Mouse (Mus musculus): ENCODE measurements around the gene Uba2. TPM values are rescaled to one million over a fixed set of nuclear protein-coding genes. Genes with fewer than 3 reads are reported as not detected.
"Not testable (repeated sequence)": the region's sequence is repeated elsewhere in the genome, so short reads cannot be mapped to it uniquely, and the experiment has no call there.

The Uba2 gene
- total RNA-seq, 1 experiment: 298 TPM

GRCm38 (mm10) chr7:34214644-34215043 lies 45.2 kb upstream of the Uba2 start:
- Histone ChIP-seq H3K27ac (ENCODE audit: insufficient read depth, low read depth, low read length, poor library complexity, severe bottlenecking) (no peak overlapping the region), H3K4me1 (ENCODE audit: control insufficient read depth in 2 of 2, insufficient read depth in 2 of 2, low read length in 2 of 2, poor library complexity in 1 of 2) (peaks cover 0 to 3% of the 10 kb centered on the region in 2 experiments; a peak in 1 of 4 replicates), H3K9ac (ENCODE audit: insufficient read depth, low read depth, low read length, poor library complexity, severe bottlenecking) (no peak overlapping the region), H3K4me3 (ENCODE audit: insufficient read depth in 1 of 2, low read depth in 1 of 2, low read length in 2 of 2, poor library complexity in 1 of 2, severe bottlenecking in 1 of 2) (no peak overlapping the region), H3K36me3 (ENCODE audit: control insufficient read depth, insufficient read depth, low read length, poor library complexity, severe bottlenecking) (peaks cover 91% of the 10 kb centered on the region), H3K9me3 (ENCODE audit: control insufficient read depth, insufficient read depth, low read depth, low read length) (no peaks in the 10 kb centered on the region)
- no peak for DNase-seq (ENCODE audit: low read depth, low spot score)
- TF ChIP-seq MAFK (IDR thresholded peaks at IDR 0.05; ENCODE audit: insufficient read depth, low read depth, low read length) (no peak), ZC3H11A (IDR thresholded peaks at IDR 0.05; ENCODE audit: borderline replicate concordance, low read depth, low read length) (no peak), ZNF384 (IDR thresholded peaks at IDR 0.05; ENCODE audit: low read depth, low read length) (no peak), CHD2 (IDR thresholded peaks at IDR 0.05; ENCODE audit: low read depth, low read length) (no peak)
- in situ Hi-C loops (cut with MboI; ENCODE audit: low sequenced_read_pairs in 2 of 2, unreplicated experiment in 2 of 2): loop anchor here (5.0 to 10.0 kb wide), 2 partner anchors 57 to 60 kb away; no protein-coding TSS in a partner anchor

GRCm38 (mm10) chr7:34213281-34213680 lies 43.9 kb upstream of the Uba2 start:
- TF ChIP-seq ZC3H11A (IDR thresholded peaks at IDR 0.05; ENCODE audit: borderline replicate concordance, low read depth, low read length): no peak
- no peak overlapping the region for H3K4me3 ChIP-seq (ENCODE audit: insufficient read depth in 1 of 2, low read depth in 1 of 2, low read length in 2 of 2, poor library complexity in 1 of 2, severe bottlenecking in 1 of 2)
- no peaks in the 10 kb centered on the region for H3K4me1 ChIP-seq (ENCODE audit: control insufficient read depth in 2 of 2, insufficient read depth in 2 of 2, low read length in 2 of 2, poor library complexity in 1 of 2)
- no peak overlapping the region for H3K9ac ChIP-seq (ENCODE audit: insufficient read depth, low read depth, low read length, poor library complexity, severe bottlenecking)
- in situ Hi-C loops (cut with MboI; ENCODE audit: low sequenced_read_pairs in 2 of 2, unreplicated experiment in 2 of 2): loop anchor here (5.0 to 10.0 kb wide), 2 partner anchors 56 to 58 kb away; no protein-coding TSS in a partner anchor
- H3K36me3 ChIP-seq (ENCODE audit: control insufficient read depth, insufficient read depth, low read length, poor library complexity, severe bottlenecking): peaks cover 92% of the 10 kb centered on the region
- H3K27ac ChIP-seq (ENCODE audit: insufficient read depth, low read depth, low read length, poor library complexity, severe bottlenecking): no peak overlapping the region
- H3K9me3 ChIP-seq (ENCODE audit: control insufficient read depth, insufficient read depth, low read depth, low read length): no peaks in the 10 kb centered on the region
- no peak for DNase-seq (ENCODE audit: low read depth, low spot score)

- TF ChIP-seq ZC3H11A (IDR thresholded peaks at IDR 0.05; ENCODE audit: borderline replicate concordance, low read depth, low read length) (no peak), MAFK (IDR thresholded peaks at IDR 0.05; ENCODE audit: insufficient read depth, low read depth, low read length) (no peak), HCFC1 (IDR thresholded peaks at IDR 0.05; ENCODE audit: borderline replicate concordance, insufficient read depth, low read length) (no peak), CHD2 (IDR thresholded peaks at IDR 0.05; ENCODE audit: low read depth, low read length) (no peak), ZNF384 (IDR thresholded peaks at IDR 0.05; ENCODE audit: low read depth, low read length) (no peak)
- Histone ChIP-seq H3K4me3 (ENCODE audit: insufficient read depth in 1 of 2, low read depth in 1 of 2, low read length in 2 of 2, poor library complexity in 1 of 2, severe bottlenecking in 1 of 2) (no peak overlapping the region), H3K9me3 (ENCODE audit: control insufficient read depth, insufficient read depth, low read depth, low read length) (no peaks in the 10 kb centered on the region), H3K27ac (ENCODE audit: insufficient read depth, low read depth, low read length, poor library complexity, severe bottlenecking) (no peak overlapping the region), H3K4me1 (ENCODE audit: control insufficient read depth in 2 of 2, insufficient read depth in 2 of 2, low read length in 2 of 2, poor library complexity in 1 of 2) (no peaks in the 10 kb centered on the region), H3K36me3 (ENCODE audit: control insufficient read depth, insufficient read depth, low read length, poor library complexity, severe bottlenecking) (peaks cover 91% of the 10 kb centered on the region), H3K9ac (ENCODE audit: insufficient read depth, low read depth, low read length, poor library complexity, severe bottlenecking) (no peak overlapping the region)
- no peak for DNase-seq (ENCODE audit: low read depth, low spot score)
- in situ Hi-C loops (cut with MboI; ENCODE audit: low sequenced_read_pairs in 2 of 2, unreplicated experiment in 2 of 2): no loop called here
Observed at GRCm38 (mm10) chr7:34208027-34208745, 38.8 kb upstream of the Uba2 start.

- DNase-seq (ENCODE audit: low read depth, low spot score): no peak
- Histone ChIP-seq H3K9me3 (ENCODE audit: control insufficient read depth, insufficient read depth, low read depth, low read length) (no peaks in the 10 kb centered on the region), H3K4me1 (ENCODE audit: control insufficient read depth in 2 of 2, insufficient read depth in 2 of 2, low read length in 2 of 2, poor library complexity in 1 of 2) (no peaks in the 10 kb centered on the region), H3K36me3 (ENCODE audit: control insufficient read depth, insufficient read depth, low read length, poor library complexity, severe bottlenecking) (peaks cover 89% of the 10 kb centered on the region), H3K27ac (ENCODE audit: insufficient read depth, low read depth, low read length, poor library complexity, severe bottlenecking) (no peak overlapping the region), H3K9ac (ENCODE audit: insufficient read depth, low read depth, low read length, poor library complexity, severe bottlenecking) (no peak overlapping the region), H3K4me3 (ENCODE audit: insufficient read depth in 1 of 2, low read depth in 1 of 2, low read length in 2 of 2, poor library complexity in 1 of 2, severe bottlenecking in 1 of 2) (no peak overlapping the region)
- in situ Hi-C loops (cut with MboI; ENCODE audit: low sequenced_read_pairs in 2 of 2, unreplicated experiment in 2 of 2): no loop called here
- no peak for TF ChIP-seq ZNF384 (IDR thresholded peaks at IDR 0.05; ENCODE audit: low read depth, low read length)
- no peak for TF ChIP-seq CHD2 (IDR thresholded peaks at IDR 0.05; ENCODE audit: low read depth, low read length)
- no peak for TF ChIP-seq ZC3H11A (IDR thresholded peaks at IDR 0.05; ENCODE audit: borderline replicate concordance, low read depth, low read length)
- TF ChIP-seq HCFC1 (IDR thresholded peaks at IDR 0.05; ENCODE audit: borderline replicate concordance, insufficient read depth, low read length): no peak
- TF ChIP-seq MAFK (IDR thresholded peaks at IDR 0.05; ENCODE audit: insufficient read depth, low read depth, low read length): no peak
Observed at GRCm38 (mm10) chr7:34206331-34206730, 36.9 kb upstream of the Uba2 start.

GRCm38 (mm10) chr7:34202147-34202546 lies 32.7 kb upstream of the Uba2 start:
- H3K4me1 ChIP-seq (ENCODE audit: control insufficient read depth in 2 of 2, insufficient read depth in 2 of 2, low read length in 2 of 2, poor library complexity in 1 of 2); in situ Hi-C loops (cut with MboI; ENCODE audit: low sequenced_read_pairs in 2 of 2, unreplicated experiment in 2 of 2); H3K9me3 ChIP-seq (ENCODE audit: control insufficient read depth, insufficient read depth, low read depth, low read length); H3K4me3 ChIP-seq (ENCODE audit: insufficient read depth in 1 of 2, low read depth in 1 of 2, low read length in 2 of 2, poor library complexity in 1 of 2, severe bottlenecking in 1 of 2); H3K9ac ChIP-seq (ENCODE audit: insufficient read depth, low read depth, low read length, poor library complexity, severe bottlenecking); DNase-seq (ENCODE audit: low read depth, low spot score); H3K27ac ChIP-seq (ENCODE audit: insufficient read depth, low read depth, low read length, poor library complexity, severe bottlenecking): not testable (repeated sequence)
- peaks cover 56% of the 10 kb centered on the region for H3K36me3 ChIP-seq (ENCODE audit: control insufficient read depth, insufficient read depth, low read length, poor library complexity, severe bottlenecking)

Measured in ES-E14 (cell line).